Mouse (Mus musculus) liver, adult 2 months (tissue): ENCODE results near the gene Atxn1l.

Source experiments
- CTCF ChIP-seq: fragments of 200-500 bp; IDR thresholded peaks from 2 replicates; pipeline ENCODE4 v1.5.1; 2011; ENCODE audit warnings: low read depth, low read length, control low read depth
- POLR2A ChIP-seq: fragments of 200-500 bp; IDR thresholded peaks from 2 replicates; pipeline ENCODE4 v1.6.1; 2011; ENCODE audit warnings: low read length, control low read depth; ENCODE audit not compliant: insufficient read depth; ENCODE audit errors: extremely low read depth

DNA sequence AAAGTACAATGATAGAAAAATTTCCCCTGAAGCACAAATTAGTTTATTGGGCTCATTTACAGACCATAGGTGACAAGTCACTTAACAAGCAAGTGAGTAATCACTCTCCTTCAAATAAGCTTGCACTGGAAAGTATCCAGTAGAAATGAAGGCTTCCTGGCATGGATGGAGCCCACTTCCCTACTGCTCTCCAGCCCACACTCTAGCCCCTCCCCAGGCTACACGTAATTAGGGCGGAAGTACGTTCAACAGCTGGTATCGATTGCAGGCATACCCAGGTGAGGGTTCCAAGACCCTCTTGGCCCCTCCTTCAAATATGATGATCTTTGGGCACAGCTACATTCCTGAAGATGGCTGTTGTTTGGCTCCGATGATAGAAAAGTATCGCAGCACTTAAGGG, 43.4 kb downstream of the Atxn1l start:
- TF ChIP-seq CTCF (no peak), POLR2A (no peak)
